Mouse (Mus musculus) lung, postnatal 10 days (tissue): ENCODE results near the gene Nebl.
A peak's percentile ranks its signal among the peaks of the same experiment; 100 is the strongest.

Experiments
- DNase-seq: peaks from one replicate; pipeline ENCODE4 v3.0.0; 2021

Gene Nebl

GRCm38 (mm10) chr2:17705964-17706363 lies 25.3 kb downstream of the Nebl start:
- DNase-seq: no peak

GRCm38 (mm10) chr2:17705426-17705825 lies 25.8 kb downstream of the Nebl start:
- peak; percentile 43 for DNase-seq

- DNase-seq: no peak
These were observed 28.1 kb downstream of the Nebl start for GRCm38 (mm10) chr2:17703170-17703512.

- DNase-seq: no peak
These were observed 28.6 kb downstream of the Nebl start for GRCm38 (mm10) chr2:17702481-17703169.

- no peak for DNase-seq
These were observed 32.8 kb downstream of the Nebl start for GRCm38 (mm10) chr2:17698161-17699087.

- DNase-seq: no peak
These were observed 38.3 kb downstream of the Nebl start for GRCm38 (mm10) chr2:17692926-17693325.

- DNase-seq: no peak
These were observed 41.0 kb downstream of the Nebl start for GRCm38 (mm10) chr2:17690264-17690663.

GRCm38 (mm10) chr2:17687141-17687540 lies 44.1 kb downstream of the Nebl start:
- DNase-seq: no peak

- DNase-seq: no peak
These were observed 47.8 kb downstream of the Nebl start for GRCm38 (mm10) chr2:17683326-17684040.

GRCm38 (mm10) chr2:17672156-17672555 lies 59.1 kb downstream of the Nebl start:
- no peak for DNase-seq

- no peak for DNase-seq
These were observed 59.7 kb downstream of the Nebl start for GRCm38 (mm10) chr2:17671566-17671965.

GRCm38 (mm10) chr2:17669953-17670352 lies 61.3 kb downstream of the Nebl start:
- no peak for DNase-seq

- no peak for DNase-seq
These were observed 62.3 kb downstream of the Nebl start for GRCm38 (mm10) chr2:17669000-17669399.

GRCm38 (mm10) chr2:17658176-17658575 lies 73.1 kb downstream of the Nebl start:
- DNase-seq: no peak

- no peak for DNase-seq
These were observed 81.0 kb downstream of the Nebl start for GRCm38 (mm10) chr2:17650147-17650834.

GRCm38 (mm10) chr2:17649728-17650127 lies 81.5 kb downstream of the Nebl start:
- DNase-seq: no peak

GRCm38 (mm10) chr2:17644282-17645262 lies 86.7 kb downstream of the Nebl start:
- DNase-seq: peak; percentile 71

- no peak for DNase-seq
These were observed 87.4 kb downstream of the Nebl start for GRCm38 (mm10) chr2:17643869-17644268.

GRCm38 (mm10) chr2:17642770-17643169 lies 88.5 kb downstream of the Nebl start:
- peak; percentile 20 for DNase-seq

GRCm38 (mm10) chr2:17640861-17641260 lies 90.4 kb downstream of the Nebl start:
- DNase-seq: no peak

- DNase-seq: no peak
These were observed 92.6 kb downstream of the Nebl start for GRCm38 (mm10) chr2:17638631-17639030.

GRCm38 (mm10) chr2:17623931-17624330 lies 107.3 kb downstream of the Nebl start:
- peak; percentile 31 for DNase-seq
